Mouse (Mus musculus) embryonic fibroblast, embryonic 13.5 days (primary cell): ENCODE data around the gene Crlf1.
A peak's percentile ranks its signal among the peaks of the same experiment; 100 is the strongest.

ENCODE experiments used
- CTCF ChIP-seq: IDR thresholded peaks from 2 replicates; pipeline ENCODE4 v1.5.1; 2011; ENCODE audit warnings: mild to moderate bottlenecking, control low read depth, low read length, moderate library complexity, borderline replicate concordance; ENCODE audit not compliant: insufficient read depth
- POLR2A ChIP-seq: IDR thresholded peaks from 2 replicates; pipeline ENCODE4 v1.6.1; 2011; ENCODE audit warnings: low read depth, mild to moderate bottlenecking, control low read depth, low read length, moderate library complexity

- TF ChIP-seq POLR2A (peak; percentile 63), CTCF (no peak)
Observed at GRCm38 (mm10) chr8:70492664-70493640, at the start of gene Crlf1.
